Mouse (Mus musculus) liver, adult 2 months (tissue): Measurements from ENCODE around the gene BC049352.

Experiments
- CTCF ChIP-seq: fragments of 200-500 bp; IDR thresholded peaks from 2 replicates; pipeline ENCODE4 v1.5.1; 2011; ENCODE audit warnings: low read depth, low read length, control low read depth
- POLR2A ChIP-seq: fragments of 200-500 bp; IDR thresholded peaks from 2 replicates; pipeline ENCODE4 v1.6.1; 2011; ENCODE audit warnings: low read length, control low read depth; ENCODE audit not compliant: insufficient read depth; ENCODE audit errors: extremely low read depth

GRCm38 (mm10) chr9:45255967-45256366 is 74.2 kb downstream of the BC049352 start:
- TF ChIP-seq CTCF (no peak), POLR2A (no peak)
